9 mouse cellular contexts compared by ENCODE assay signal in the genomic region with DNA sequence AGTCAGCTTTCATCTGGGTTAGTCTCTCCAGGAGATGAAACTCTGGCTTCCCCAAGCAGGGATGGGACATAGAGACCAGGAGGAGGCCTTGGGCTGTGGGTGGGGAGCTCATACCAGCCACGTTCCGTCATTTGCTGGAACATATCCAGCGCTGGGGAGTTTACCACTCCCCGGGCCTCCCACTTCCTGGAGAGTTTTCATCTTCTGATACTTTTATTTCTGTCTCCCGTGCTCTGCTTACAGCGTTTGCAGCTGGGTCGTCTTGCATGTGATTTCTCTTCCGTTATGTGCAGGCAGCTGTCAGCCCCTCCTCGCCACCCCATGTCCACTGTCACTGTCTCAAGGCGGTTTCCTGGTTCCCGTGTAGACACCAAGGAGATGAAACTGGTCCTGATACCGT.
DNase-seq lines count a peak whose midpoint lies in the region; ATAC-seq and TF ChIP-seq lines count a peak whose summit lies in the region.
"Had no signal": no experiment of that assay in that cellular context is flagged by ENCODE, and none has a peak within 500 bp of the region (broad histone marks: within the 10 kb centered on the region; RNA-seq: fewer than 3 reads in every experiment).

No protein-coding gene starts in this region.

- peak; percentile 44 to 51 for DNase-seq in right cerebral cortex, adult 2 months (ENCODE audit: low spot score in 2 of 2)
- no peak for DNase-seq in right cerebral cortex, postnatal 4 days
- DNase-seq in gastrocnemius, adult 2 months, result peak; percentile 88
- DNase-seq in thymus, adult 18-20 months, result peak; percentile 59 to 74
- DNase-seq in layer of hippocampus, postnatal 14 days (ENCODE audit: low spot score in 2 of 2), result no peak

- H3K4me1 ChIP-seq in intestine, embryonic 15.5 days (replicated peaks), result peaks cover 31% of the 10 kb centered on the region
- peaks cover 49% of the 10 kb centered on the region for H3K4me1 ChIP-seq in lung, embryonic 15.5 days
- H3K4me1 ChIP-seq in hindbrain, embryonic 16.5 days (ENCODE audit: control insufficient read depth, insufficient read depth, low read depth, low read length), result peaks cover 8% of the 10 kb centered on the region

- peaks cover 19% of the 10 kb centered on the region for H3K36me3 ChIP-seq in intestine, embryonic 15.5 days
- H3K36me3 ChIP-seq in lung, embryonic 15.5 days, result peaks cover 40% of the 10 kb centered on the region
- peaks cover 29% of the 10 kb centered on the region for H3K36me3 ChIP-seq in hindbrain, embryonic 16.5 days (ENCODE audit: control insufficient read depth, insufficient read depth, low read length)

- H3K9me3 ChIP-seq in intestine, embryonic 15.5 days, result no peaks in the 10 kb centered on the region
- no peaks in the 10 kb centered on the region for H3K9me3 ChIP-seq in lung, embryonic 15.5 days
- no peaks in the 10 kb centered on the region for H3K9me3 ChIP-seq in hindbrain, embryonic 16.5 days (ENCODE audit: control insufficient read depth, low read length)

- TF ChIP-seq CTCF in gastrocnemius, adult 2 months (IDR thresholded peaks at IDR 0.05), result no peak

- WGBS in intestine, embryonic 15.5 days, result 34% methylated on average over 12 of the region's 12 CpGs
- 23% methylated on average over 12 of the region's 12 CpGs for WGBS in lung, embryonic 15.5 days
- 77% methylated on average over 12 of the region's 12 CpGs for WGBS in hindbrain, embryonic 16.5 days

- H3K27me3 ChIP-seq in intestine, embryonic 15.5 days (replicated peaks), result no peaks in the 10 kb centered on the region
- H3K27me3 ChIP-seq in lung, embryonic 15.5 days, result no peaks in the 10 kb centered on the region
- H3K27me3 ChIP-seq in hindbrain, embryonic 16.5 days (replicated peaks; ENCODE audit: control insufficient read depth, insufficient read depth, low read length), result no peaks in the 10 kb centered on the region

- intact Hi-C loops in gastrocnemius, adult 2 months (cut with DNase I), result loop anchor here (5.0 to 10.0 kb wide), 2 partner anchors 101 to 229 kb away; no protein-coding TSS in a partner anchor

- H3K27ac ChIP-seq in gastrocnemius, adult 2 months, result peak overlapping the region; percentile 73
- peak overlapping the region; percentile 84 for H3K27ac ChIP-seq in intestine, embryonic 15.5 days
- H3K27ac ChIP-seq in lung, embryonic 15.5 days, result peak overlapping the region; percentile 68
- no peak overlapping the region for H3K27ac ChIP-seq in hindbrain, embryonic 16.5 days (ENCODE audit: low read depth, low read length)

- ATAC-seq in intestine, embryonic 15.5 days, result peak; percentile 84
- ATAC-seq in lung, embryonic 15.5 days (ENCODE audit: borderline replicate concordance, extremely low read depth, low FRiP score, low TSS enrichment), result peak; percentile 88
- no peak for ATAC-seq in hindbrain, embryonic 16.5 days

- peak overlapping the region; percentile 12 for H3K4me2 ChIP-seq in intestine, embryonic 15.5 days (replicated peaks)
- H3K4me2 ChIP-seq in lung, embryonic 15.5 days, result peak overlapping the region; percentile 17
- no peak overlapping the region for H3K4me2 ChIP-seq in hindbrain, embryonic 16.5 days (ENCODE audit: low read length)

- peak overlapping the region; percentile 28; the same call in 1 of the 2 replicates for H3K4me3 ChIP-seq in gastrocnemius, adult 2 months
- H3K4me3 ChIP-seq in intestine, embryonic 15.5 days (replicated peaks), result no peak overlapping the region
- no peak overlapping the region for H3K4me3 ChIP-seq in lung, embryonic 15.5 days
- no peak overlapping the region for H3K4me3 ChIP-seq in hindbrain, embryonic 16.5 days (ENCODE audit: low read length)
- H3K4me3 ChIP-seq: layer of hippocampus, adult 2 months had no signal

- no peak overlapping the region for H3K9ac ChIP-seq in intestine, embryonic 15.5 days
- no peak overlapping the region for H3K9ac ChIP-seq in lung, embryonic 15.5 days
- no peak overlapping the region for H3K9ac ChIP-seq in hindbrain, embryonic 16.5 days (ENCODE audit: low read depth, low read length)

Comparison
In these comparisons a context has a peak if more than half of its experiments do, and no peak if none do; other contexts are left out.
1. DNase-seq: peak in right cerebral cortex, adult 2 months (2 of 2), gastrocnemius, adult 2 months (single experiment) and thymus, adult 18-20 months (2 of 2); none in right cerebral cortex, postnatal 4 days (single experiment) and layer of hippocampus, postnatal 14 days (0 of 2).